Mouse (Mus musculus) embryonic facial prominence, embryonic 14.5 days (tissue): ENCODE results near the gene Il1rap. TPM values are rescaled to one million over a fixed set of nuclear protein-coding genes. Genes with fewer than 3 reads are reported as not detected.

Source experiments
- ATAC-seq: fragments of 200-750 bp; cut with Nextera tagmentation; 2 replicates; pipeline ENCODE4 v1.8.0; 2017; ENCODE audit warnings: low read depth, moderate number of reproducible peaks, moderate TSS enrichment
- DNase-seq: peaks from one replicate; pipeline ENCODE4 v3.0.0-alpha.2; 2015; ENCODE audit warnings: low spot score
- H3K27ac ChIP-seq: fragments of 300-500 bp; sonication (generic); replicated peaks from 2 replicates; pipeline ENCODE4 v1.5.1; 2014; ENCODE audit warnings: low read depth, mild to moderate bottlenecking, low read length, moderate library complexity
- H3K27me3 ChIP-seq: fragments of 300-500 bp; sonication (generic); replicated peaks from 2 replicates; pipeline ENCODE4 v1.6.1; 2014; ENCODE audit warnings: low read length; ENCODE audit not compliant: control insufficient read depth, insufficient read depth
- H3K36me3 ChIP-seq: fragments of 300-500 bp; sonication (generic); 2 replicates; pipeline ENCODE4 v1.6.1; 2014; ENCODE audit warnings: low read length, mixed read lengths; ENCODE audit not compliant: control insufficient read depth, insufficient read depth
- H3K4me1 ChIP-seq: fragments of 300-500 bp; sonication (generic); 2 replicates; pipeline ENCODE4 v1.6.1; 2014; ENCODE audit warnings: antibody characterized with exemption, low read length; ENCODE audit not compliant: control insufficient read depth, insufficient read depth
- H3K4me2 ChIP-seq: fragments of 300-500 bp; sonication (generic); 2 replicates; pipeline ENCODE4 v1.6.1; 2014; ENCODE audit warnings: low read depth, mild to moderate bottlenecking, low read length, moderate library complexity, mixed read lengths
- H3K4me3 ChIP-seq: fragments of 300-500 bp; sonication (generic); 2 replicates; pipeline ENCODE4 v1.5.1; 2014; ENCODE audit warnings: low read depth, mild to moderate bottlenecking, low read length
- H3K9ac ChIP-seq: fragments of 300-500 bp; sonication (generic); 2 replicates; pipeline ENCODE4 v1.6.1; 2014; ENCODE audit warnings: low read depth, mild to moderate bottlenecking, low read length, moderate library complexity, mixed read lengths
- H3K9me3 ChIP-seq: fragments of 300-500 bp; sonication (generic); 2 replicates; pipeline ENCODE4 v1.6.1; 2016; ENCODE audit warnings: low read length; ENCODE audit not compliant: control insufficient read depth
- whole genome bisulfite sequencing: fragments of 180-500 bp; shearing (Covaris S2); extraction: QIAGEN DNeasy Blood & Tissue Kit; methylation state at CpG from one replicate; pipeline ENCODE4 v1.1.7; 2014; 5-methylcytosine and 5-hydroxymethylcytosine counted together
- polyA plus RNA-seq: library from polyadenylated mRNA; unstranded; fragments of >200 nt; fragmentation: Nextera tagmentation; extraction: Ambion mirVana; gene quantifications from 2 replicates; pipeline ENCODE4 v1.2.1, GENCODE M21; 2014

Gene Il1rap
- polyA plus RNA-seq, 1 experiment from 2014 or later, result 10.3 TPM

GRCm38 (mm10) chr16:26728139-26728538 is 146.6 kb downstream of the Il1rap start:
- H3K4me3 ChIP-seq, result no peak overlapping the region
- no peaks in the 10 kb centered on the region for H3K27me3 ChIP-seq
- no peak overlapping the region for H3K9ac ChIP-seq
- peaks cover 4% of the 10 kb centered on the region; the same call in 1 of the 2 replicates for H3K4me1 ChIP-seq
- no peak for ATAC-seq
- H3K9me3 ChIP-seq, result no peaks in the 10 kb centered on the region
- no peaks in the 10 kb centered on the region for H3K36me3 ChIP-seq
- no peak overlapping the region for H3K27ac ChIP-seq
- peak; percentile 22 for DNase-seq
- H3K4me2 ChIP-seq, result no peak overlapping the region
- 56% methylated on average over 3 of the region's 3 CpGs for WGBS

DNA sequence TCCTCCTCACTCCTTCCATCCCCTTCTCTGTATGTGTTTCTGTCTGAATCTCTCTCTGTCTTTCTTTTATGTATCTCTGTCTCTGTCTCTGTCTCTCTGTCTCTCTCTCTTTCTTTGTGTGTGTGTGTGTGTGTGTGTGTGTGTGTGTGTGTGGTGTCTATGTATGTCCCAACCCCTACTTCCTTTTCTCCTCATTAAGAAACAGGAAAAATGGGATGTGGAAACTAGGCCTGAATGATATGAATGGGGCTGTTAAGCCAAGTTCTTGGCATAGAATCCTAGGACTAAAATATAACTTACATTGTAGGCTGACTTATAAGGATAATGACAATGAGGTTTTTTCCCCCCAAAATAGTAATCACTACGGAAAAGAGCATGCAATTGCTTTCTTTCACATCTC is 149.4 kb downstream of the Il1rap start:
- Histone ChIP-seq H3K27me3 (no peaks in the 10 kb centered on the region), H3K4me2 (no peak overlapping the region), H3K27ac (no peak overlapping the region), H3K4me1 (no peaks in the 10 kb centered on the region), H3K9me3 (no peaks in the 10 kb centered on the region), H3K9ac (no peak overlapping the region), H3K4me3 (no peak overlapping the region), H3K36me3 (no peaks in the 10 kb centered on the region)
- 80% methylated on average over 1 of the region's 1 CpGs for WGBS
- DNase-seq (no peak), ATAC-seq (no peak)

GRCm38 (mm10) chr16:26732566-26732965 is 151.1 kb downstream of the Il1rap start:
- H3K27ac ChIP-seq, result no peak overlapping the region
- H3K4me1 ChIP-seq, result no peaks in the 10 kb centered on the region
- ATAC-seq (no peak), DNase-seq (no peak)
- H3K27me3 ChIP-seq, result no peaks in the 10 kb centered on the region
- H3K36me3 ChIP-seq, result no peaks in the 10 kb centered on the region
- no peak overlapping the region for H3K4me3 ChIP-seq
- WGBS, result 79% methylated on average over 3 of the region's 3 CpGs
- H3K9me3 ChIP-seq, result no peaks in the 10 kb centered on the region
- H3K4me2 ChIP-seq, result no peak overlapping the region
- no peak overlapping the region for H3K9ac ChIP-seq

DNA sequence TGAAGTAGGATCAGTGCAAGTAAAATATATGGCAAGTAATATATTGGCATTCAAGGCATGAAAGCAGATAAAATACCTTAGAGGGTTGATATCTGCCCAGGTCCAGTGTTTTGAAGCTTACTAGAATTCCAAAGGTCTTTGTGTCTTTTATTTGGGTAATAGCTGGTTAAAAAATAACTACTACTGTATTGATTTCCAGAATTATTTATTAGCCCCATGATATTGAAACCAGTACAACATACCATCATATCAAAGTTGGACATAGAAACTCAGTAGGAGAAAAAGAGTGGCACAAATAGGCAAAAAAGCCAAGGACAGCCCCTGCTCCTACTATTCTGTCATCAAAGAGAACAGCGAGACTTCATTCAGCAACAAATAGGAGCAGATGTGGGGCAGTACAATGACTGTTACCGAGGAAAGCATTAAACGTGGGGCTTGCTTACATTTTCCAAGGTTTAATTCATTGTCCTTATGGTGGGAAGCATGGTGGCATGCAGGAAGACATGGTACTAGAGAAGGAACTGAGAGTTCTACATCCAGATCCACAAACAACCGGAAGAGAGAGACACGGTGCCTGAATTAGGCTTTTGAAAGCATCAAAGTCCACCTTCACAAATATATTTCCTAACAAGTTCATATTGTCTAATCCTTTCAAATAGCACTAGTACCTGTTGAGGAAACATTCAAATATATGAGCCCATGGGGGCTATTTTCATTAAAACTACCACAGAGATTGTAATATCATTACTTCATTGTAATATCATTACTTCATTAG is 174.1 kb downstream of the Il1rap start:
- ATAC-seq (no peak), DNase-seq (no peak)
- Histone ChIP-seq H3K4me1 (no peaks in the 10 kb centered on the region), H3K36me3 (no peaks in the 10 kb centered on the region), H3K4me3 (no peak overlapping the region), H3K9ac (no peak overlapping the region), H3K27me3 (no peaks in the 10 kb centered on the region), H3K4me2 (no peak overlapping the region), H3K9me3 (no peaks in the 10 kb centered on the region), H3K27ac (no peak overlapping the region)
- 76% methylated on average over 5 of the region's 5 CpGs for WGBS

- ATAC-seq (no peak), DNase-seq (no peak)
- H3K4me2 ChIP-seq, result no peak overlapping the region
- WGBS, result 85% methylated on average over 2 of the region's 2 CpGs
- H3K9me3 ChIP-seq, result no peaks in the 10 kb centered on the region
- no peaks in the 10 kb centered on the region for H3K4me1 ChIP-seq
- no peak overlapping the region for H3K27ac ChIP-seq
- no peaks in the 10 kb centered on the region for H3K27me3 ChIP-seq
- H3K36me3 ChIP-seq, result no peaks in the 10 kb centered on the region
- no peak overlapping the region for H3K9ac ChIP-seq
- H3K4me3 ChIP-seq, result no peak overlapping the region
These were observed 194.5 kb downstream of the Il1rap start for GRCm38 (mm10) chr16:26775976-26776375.

DNA sequence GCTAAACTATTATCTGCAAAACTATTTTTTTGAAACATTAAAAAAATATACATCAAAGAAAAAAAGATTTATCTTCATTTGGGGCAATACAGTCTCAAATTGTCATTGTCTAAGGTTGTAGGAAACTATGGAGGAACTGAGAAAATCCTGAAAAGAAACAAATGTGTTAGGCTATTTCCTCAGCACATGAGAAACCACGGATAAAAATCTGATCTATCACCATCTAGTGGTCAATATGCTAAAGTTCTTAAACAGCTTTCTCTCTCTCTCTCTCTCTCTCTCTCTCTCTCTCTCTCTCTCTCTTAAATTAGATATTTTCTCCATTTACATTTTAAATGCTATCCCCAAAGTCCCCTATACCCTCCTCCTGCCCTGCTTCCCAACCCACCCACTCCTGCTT is 195.6 kb downstream of the Il1rap start:
- Histone ChIP-seq H3K36me3 (no peaks in the 10 kb centered on the region), H3K27ac (no peak overlapping the region), H3K9ac (no peak overlapping the region), H3K4me2 (no peak overlapping the region), H3K9me3 (no peaks in the 10 kb centered on the region), H3K4me1 (no peaks in the 10 kb centered on the region), H3K27me3 (no peaks in the 10 kb centered on the region), H3K4me3 (no peak overlapping the region)
- 11% methylated on average over 1 of the region's 1 CpGs for WGBS
- DNase-seq, result no peak
- no peak for ATAC-seq

Other genes with a start within 250 kb of the Il1rap start
- gene Cldn1, start 209.9 kb upstream of the Il1rap start, polyA plus RNA-seq, result 22.8 and 25.4 TPM in 2 replicates
- gene Cldn16, start 118.6 kb upstream of the Il1rap start, polyA plus RNA-seq, result not detected in 2 replicates
- not detected in 2 replicates for gene Tmem207, start 54.9 kb upstream of the Il1rap start, polyA plus RNA-seq